Mouse (Mus musculus) retina, postnatal 1 day (tissue): ENCODE results near the gene Rabgap1l.

Experiments used
- DNase-seq: peaks from one replicate; pipeline ENCODE4 v3.0.0-alpha.2; 2012

Gene Rabgap1l

GRCm38 (mm10) chr1:160273133-160273743 is 519.8 kb downstream of the Rabgap1l start:
- DNase-seq = no peak

GRCm38 (mm10) chr1:160271282-160271967 is 521.6 kb downstream of the Rabgap1l start:
- DNase-seq = no peak

GRCm38 (mm10) chr1:160268322-160268721 is 524.7 kb downstream of the Rabgap1l start:
- no peak for DNase-seq

GRCm38 (mm10) chr1:160263630-160264346 is 529.2 kb downstream of the Rabgap1l start:
- no peak for DNase-seq

- DNase-seq = no peak
Observed at GRCm38 (mm10) chr1:160263053-160263452, 530.0 kb downstream of the Rabgap1l start.

GRCm38 (mm10) chr1:160262415-160262814 is 530.6 kb downstream of the Rabgap1l start:
- no peak for DNase-seq

- DNase-seq = no peak
Observed at GRCm38 (mm10) chr1:160261849-160262248, 531.2 kb downstream of the Rabgap1l start.

GRCm38 (mm10) chr1:160260605-160261004 is 532.4 kb downstream of the Rabgap1l start:
- DNase-seq = no peak

GRCm38 (mm10) chr1:160259884-160260283 is 533.1 kb downstream of the Rabgap1l start:
- DNase-seq = peak; percentile 9

- no peak for DNase-seq
Observed at GRCm38 (mm10) chr1:160253108-160253507, 539.9 kb downstream of the Rabgap1l start.

- DNase-seq = no peak
Observed at GRCm38 (mm10) chr1:160251388-160252007, 541.5 kb downstream of the Rabgap1l start.

- no peak for DNase-seq
Observed at GRCm38 (mm10) chr1:160250782-160251181, 542.2 kb downstream of the Rabgap1l start.

GRCm38 (mm10) chr1:160249786-160250185 is 543.2 kb downstream of the Rabgap1l start:
- no peak for DNase-seq

GRCm38 (mm10) chr1:160247473-160247872 is 545.5 kb downstream of the Rabgap1l start:
- DNase-seq = no peak

- DNase-seq = peak; percentile 12
Observed at GRCm38 (mm10) chr1:160246844-160247243, 546.2 kb downstream of the Rabgap1l start.

GRCm38 (mm10) chr1:160245954-160246353 is 547.1 kb downstream of the Rabgap1l start:
- DNase-seq = no peak

GRCm38 (mm10) chr1:160244689-160245088 is 548.3 kb downstream of the Rabgap1l start:
- DNase-seq = no peak

- no peak for DNase-seq
Observed at GRCm38 (mm10) chr1:160240091-160240490, 552.9 kb downstream of the Rabgap1l start.

GRCm38 (mm10) chr1:160238852-160239443 is 554.1 kb downstream of the Rabgap1l start:
- no peak for DNase-seq

GRCm38 (mm10) chr1:160237981-160238380 is 555.0 kb downstream of the Rabgap1l start:
- DNase-seq = no peak

- DNase-seq = no peak
Observed at GRCm38 (mm10) chr1:160233921-160234320, 559.1 kb downstream of the Rabgap1l start.

GRCm38 (mm10) chr1:160232113-160232512 is 560.9 kb downstream of the Rabgap1l start:
- no peak for DNase-seq

- peak; percentile 53 for DNase-seq
Observed at GRCm38 (mm10) chr1:160231013-160231412, 562.0 kb downstream of the Rabgap1l start.
